Mouse (Mus musculus) gonadal fat pad, adult 2 months (tissue): Measurements from ENCODE around the gene Sh3rf1. TPM values are rescaled to one million over a fixed set of nuclear protein-coding genes. Genes with fewer than 3 reads are reported as not detected.

Source experiments
- DNase-seq: peaks from one replicate; pipeline ENCODE4 v3.0.0-alpha.2; 2012; ENCODE audit warnings: low read depth
- polyA plus RNA-seq: library from polyadenylated mRNA; depleted of rRNA; stranded (reverse); fragments of >200 nt; gene quantifications from 2 replicates; pipeline ENCODE4 v1.2.3, GENCODE M21; 2012

Gene Sh3rf1
- polyA plus RNA-seq, 1 experiment: 12.7 TPM

DNA sequence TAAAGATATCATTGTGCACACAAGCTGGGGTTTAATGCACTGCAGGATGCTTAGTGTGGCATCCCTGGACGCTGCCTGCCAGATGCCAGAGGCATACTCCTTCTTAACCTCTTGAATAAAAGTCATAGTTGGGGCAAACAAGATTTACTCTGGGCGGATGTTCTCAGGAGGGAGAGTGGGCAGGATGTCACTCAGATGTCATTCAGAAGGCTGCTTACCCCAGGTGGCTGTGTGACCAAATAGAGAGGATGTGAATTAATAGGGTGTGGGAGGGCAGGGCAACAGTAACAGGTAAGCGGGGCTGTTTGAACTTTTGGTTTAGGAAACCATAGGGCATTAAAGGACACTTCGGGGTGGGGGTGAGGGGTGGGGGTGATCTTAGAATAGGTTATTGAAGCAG, 37.7 kb downstream of the Sh3rf1 start:
- no peak for DNase-seq

DNA sequence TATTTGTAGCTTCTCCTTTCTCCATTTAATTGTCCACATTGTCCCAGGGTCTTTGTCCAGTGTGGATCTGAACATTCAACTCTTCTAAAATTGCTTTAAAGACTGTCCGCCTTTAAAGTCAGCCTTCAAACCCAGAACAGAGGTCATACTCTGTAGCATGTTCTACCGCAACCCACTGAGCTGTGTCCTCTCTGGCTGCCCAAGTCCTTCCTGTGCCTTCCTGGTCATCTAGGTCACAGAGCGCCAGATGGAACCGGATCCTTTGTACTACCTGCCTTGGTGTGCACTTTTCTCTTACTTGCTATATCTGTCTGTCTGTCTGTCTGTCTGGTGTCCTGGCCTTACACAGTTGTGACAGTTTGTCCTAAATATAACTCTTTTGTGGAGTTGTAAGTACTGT, 40.0 kb downstream of the Sh3rf1 start:
- DNase-seq: no peak

DNA sequence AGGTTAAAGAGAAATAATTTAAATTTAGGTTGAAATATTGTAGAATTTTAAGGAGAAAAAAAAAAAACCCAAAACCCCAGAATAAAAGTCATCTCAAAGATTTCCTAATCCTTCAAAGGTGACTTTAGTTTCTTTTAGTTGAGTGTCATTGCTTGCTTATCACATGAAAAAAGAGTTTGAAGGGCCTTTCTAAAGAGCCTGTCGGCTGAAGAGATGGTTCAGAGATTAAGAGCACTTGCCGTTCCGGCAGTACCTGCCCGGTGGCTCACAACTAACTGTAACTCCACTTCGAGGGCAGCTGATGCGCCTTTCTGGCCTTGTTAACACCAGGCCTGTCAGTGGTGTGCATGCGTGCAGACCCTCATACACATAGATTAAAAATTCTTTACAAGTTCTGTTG, 41.2 kb downstream of the Sh3rf1 start:
- DNase-seq: no peak

DNA sequence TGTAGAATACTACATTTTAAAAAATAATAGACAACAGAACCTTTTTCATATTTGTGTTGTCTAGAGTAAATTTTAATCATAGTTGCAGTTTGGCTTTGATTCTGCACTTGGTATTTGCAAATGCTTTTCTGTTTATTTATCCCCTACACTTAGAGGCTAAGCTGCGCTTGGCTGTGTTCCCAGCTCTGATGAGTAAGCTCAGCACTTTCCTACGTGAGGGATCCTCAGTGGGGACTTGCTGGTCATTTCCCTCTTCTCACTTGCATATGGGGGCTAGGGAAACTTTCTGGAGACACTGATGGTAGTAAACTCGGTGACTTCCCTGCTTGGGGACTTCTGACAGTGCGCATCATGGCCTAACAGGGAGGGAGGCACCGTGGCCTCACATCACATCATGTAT, 41.7 kb downstream of the Sh3rf1 start:
- no peak for DNase-seq

DNA sequence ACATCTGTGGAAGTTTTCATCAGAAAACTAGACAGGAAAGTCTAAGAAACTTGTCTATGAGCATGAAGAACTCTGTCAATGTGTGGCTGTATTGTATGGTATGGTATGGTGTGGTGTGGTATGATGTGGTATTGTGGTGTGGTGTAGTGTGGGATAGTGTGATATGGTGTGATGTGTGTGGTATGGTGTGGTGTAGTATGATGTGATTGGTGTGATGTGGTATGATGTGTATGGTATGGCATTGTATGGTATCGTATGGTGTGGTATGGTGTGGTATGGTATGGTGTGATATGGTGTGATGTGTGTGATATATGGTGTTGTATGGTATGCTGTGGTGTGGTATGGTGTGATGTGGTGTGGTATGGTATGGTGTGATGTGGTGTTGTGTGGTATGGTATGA, 43.4 kb downstream of the Sh3rf1 start:
- no peak for DNase-seq

DNA sequence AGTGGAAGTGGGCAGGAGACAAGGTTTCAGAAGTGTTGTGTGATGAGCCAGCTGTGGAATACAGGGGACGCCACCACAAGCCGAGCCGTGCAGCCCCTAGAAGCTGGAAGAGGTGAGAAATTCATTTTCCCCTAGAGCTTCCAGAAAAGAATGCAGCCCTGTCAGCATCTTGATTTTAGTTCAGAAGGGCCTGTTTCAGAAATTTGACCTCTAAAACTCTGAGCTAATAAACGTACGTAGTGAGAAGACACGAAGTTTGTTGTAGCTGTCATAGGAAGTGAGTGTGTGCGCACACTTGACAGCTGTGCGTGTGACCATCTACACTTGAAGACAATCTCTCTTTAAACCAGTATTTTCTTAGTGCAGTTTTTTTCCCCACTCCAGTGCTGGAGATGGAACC, 44.0 kb downstream of the Sh3rf1 start:
- DNase-seq: no peak

DNA sequence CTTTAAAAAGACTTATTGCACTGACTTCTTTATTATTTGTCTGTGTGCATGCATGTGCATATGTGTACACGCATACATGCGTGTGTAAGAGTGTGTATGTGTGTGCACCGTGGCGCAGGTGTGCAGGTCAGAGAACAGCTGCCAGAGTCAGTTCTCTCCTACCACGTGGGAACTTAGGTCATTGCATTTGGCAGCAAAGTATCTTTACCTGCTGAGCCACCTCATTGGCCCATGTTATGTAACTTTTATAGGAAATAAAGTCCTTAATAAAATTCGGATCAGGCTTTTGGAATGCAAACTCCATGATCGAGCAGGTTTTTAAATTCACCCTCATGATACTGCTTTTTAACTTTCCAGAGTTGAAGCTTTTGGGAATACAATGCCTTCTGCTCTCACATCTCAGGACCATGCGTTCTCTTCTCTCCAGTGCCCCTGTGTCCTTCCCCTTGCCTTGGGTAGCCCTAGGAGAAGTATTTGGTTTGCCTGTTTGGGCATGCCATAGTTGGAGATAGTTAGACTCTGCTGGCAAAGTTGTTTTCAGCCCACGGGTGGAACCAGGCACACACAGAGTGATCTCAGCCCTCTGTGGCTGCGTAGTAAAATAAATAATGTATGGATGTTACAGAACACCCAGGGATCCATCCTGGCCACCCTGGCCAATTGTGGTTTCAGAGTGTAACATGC, 44.7 kb downstream of the Sh3rf1 start:
- peak; percentile 70 for DNase-seq

DNA sequence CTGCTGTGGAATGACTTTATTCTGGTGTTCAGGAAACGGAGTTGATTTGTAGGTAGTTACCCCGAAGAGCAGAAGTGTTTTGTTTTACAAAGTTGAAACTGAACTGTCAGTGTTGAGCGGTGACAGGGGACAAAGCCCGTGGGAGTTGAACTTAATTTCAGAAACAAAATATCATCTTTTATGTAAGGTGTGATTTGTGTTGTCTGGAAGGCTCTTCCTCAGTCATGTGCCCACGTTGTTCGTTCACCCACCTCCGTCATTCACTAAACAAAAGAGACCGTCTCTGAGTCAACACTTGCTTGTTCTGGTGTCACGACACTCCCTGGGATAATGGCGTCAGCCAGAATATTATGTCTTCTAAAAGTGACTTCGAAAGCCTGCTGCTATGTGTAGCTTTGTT, 46.3 kb downstream of the Sh3rf1 start:
- DNase-seq: no peak

DNA sequence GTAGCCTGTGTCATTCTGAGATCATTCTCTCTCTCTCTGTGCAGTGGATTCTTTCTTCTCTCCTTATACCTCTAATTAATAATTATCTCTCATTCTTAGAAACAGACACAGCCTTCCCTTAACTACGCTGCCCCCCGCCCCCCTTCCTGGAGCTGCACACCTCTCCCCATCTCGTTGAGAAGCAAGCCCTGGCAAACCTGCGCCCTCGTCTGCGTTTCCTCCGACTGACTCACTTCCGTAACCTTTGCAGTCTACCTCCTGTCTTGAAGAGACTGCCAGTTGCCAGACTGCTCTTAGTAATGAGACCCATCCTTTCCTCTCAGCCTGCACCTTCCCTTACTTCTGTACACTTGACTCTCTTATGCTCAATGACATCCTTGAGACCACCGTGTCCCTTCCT, 46.9 kb downstream of the Sh3rf1 start:
- no peak for DNase-seq

DNA sequence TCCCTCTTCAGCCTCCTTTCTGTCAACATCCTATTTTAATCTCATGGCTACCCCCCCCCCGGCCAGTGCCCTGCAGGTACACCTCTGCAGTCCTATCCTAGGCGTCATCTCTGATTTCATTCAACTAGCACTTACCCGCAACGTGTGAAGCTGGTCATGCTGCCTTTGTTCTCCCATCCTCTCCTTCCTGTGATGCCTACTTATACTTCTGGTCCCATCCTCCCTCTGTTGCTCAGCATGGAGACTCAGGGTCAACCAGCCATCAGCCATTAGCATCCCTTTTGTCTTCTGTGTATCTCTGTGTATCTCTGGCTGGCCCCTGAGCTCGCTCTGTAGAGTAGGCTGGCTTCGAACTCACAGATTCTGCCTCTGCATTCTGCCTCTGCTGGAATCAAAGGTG, 47.3 kb downstream of the Sh3rf1 start:
- DNase-seq: no peak

DNA sequence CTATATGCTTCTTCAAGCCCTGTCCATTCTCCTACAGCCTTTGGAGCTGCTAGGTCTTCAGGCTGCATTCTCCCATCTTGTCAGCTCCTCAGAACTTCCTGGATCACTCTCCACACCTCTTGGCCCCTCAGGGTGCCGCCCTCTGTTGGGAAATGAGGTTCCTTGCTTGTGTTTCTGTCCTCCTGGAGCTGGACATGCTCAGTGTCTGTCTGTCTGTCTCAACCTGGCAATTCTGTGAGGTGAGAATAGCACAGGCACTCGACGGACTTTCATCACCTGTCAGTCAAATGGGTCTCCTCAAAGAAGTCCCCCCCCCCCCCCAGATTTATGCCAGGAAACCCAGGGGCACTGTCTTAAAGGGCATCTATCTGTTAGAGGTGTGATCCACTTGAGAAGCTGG, 49.2 kb downstream of the Sh3rf1 start:
- DNase-seq: no peak

DNA sequence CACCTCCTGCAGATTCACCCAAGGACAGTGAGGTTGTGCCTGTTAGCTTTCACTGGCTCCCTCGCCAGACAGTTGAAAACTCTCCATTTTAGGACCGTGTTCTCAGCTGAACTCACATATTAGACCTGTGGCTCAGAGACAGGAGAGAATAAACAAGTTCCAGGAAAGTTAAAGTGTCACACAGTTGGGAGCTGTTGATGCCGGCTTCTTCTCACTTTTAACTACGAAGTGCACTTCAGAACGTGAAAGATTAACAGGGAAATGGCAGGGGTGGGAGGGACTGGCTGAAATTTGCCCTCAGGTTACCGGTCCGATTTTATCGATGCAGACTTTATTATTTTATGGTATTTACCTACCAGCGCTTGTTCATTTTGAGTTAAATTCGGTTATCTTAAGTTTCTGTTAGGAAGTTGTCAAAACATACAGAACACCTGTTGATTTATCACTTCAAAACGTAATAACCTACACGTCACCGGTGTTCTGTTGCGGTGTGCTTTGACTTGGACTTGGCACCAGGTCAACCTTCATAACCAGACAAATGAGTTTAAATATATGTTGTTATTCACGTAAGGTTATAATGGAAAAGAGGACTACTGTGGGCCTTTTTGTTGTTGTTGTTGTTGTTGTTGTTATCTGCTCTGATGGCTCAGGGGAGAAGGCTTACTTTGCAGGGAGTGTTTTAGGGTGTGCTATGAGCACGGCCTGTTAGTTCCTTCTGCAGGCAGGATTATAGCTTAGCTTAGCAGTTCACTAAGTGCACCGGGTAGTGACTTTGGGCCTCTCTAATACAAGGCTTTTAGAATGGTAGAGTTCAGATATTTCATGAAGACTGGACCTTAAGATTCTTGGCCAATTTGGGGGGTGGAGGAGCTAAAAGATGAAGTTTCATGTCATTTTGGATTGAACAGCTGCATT, 49.9 kb downstream of the Sh3rf1 start:
- no peak for DNase-seq

DNA sequence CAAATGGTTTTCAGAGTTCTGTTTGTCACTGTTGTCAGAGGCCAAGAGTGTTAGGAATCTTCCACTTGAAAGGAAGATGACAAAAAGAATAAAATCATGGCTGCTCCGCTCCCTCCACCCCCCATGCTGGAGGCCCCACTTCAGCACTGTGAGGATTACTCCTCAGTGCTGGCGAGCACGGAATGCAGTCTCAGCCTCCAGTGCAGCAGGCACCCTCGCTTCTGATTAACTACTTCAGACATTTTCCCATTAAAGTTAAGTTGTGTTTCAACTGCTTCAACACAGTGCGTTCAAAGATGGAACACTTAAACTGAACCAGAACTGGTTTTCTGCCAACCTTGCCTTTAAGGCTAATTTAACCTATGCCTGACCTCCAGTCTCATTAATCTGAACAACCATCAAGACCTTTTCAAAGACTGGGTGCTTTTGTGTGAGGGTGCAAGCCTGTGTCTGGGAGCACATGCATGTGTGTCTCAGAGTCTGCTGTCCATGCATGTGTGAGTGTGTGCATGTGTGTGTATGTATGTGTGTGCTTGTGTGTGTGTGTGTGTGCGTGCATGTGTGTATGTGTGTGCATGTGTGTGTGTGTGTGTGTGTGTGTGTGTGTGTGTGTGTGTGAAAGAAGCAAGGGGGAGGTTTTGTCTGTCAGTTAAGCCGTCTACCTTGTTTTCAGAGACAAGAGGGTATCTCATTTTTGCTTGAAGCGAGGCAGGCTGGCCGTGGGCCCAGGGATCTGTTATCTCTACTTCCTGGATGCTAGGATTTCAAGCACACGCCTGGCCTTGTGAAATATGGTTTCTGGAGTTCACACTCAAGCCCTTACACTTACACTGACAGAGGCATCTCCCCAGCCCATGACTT, 51.2 kb downstream of the Sh3rf1 start:
- DNase-seq: no peak

DNA sequence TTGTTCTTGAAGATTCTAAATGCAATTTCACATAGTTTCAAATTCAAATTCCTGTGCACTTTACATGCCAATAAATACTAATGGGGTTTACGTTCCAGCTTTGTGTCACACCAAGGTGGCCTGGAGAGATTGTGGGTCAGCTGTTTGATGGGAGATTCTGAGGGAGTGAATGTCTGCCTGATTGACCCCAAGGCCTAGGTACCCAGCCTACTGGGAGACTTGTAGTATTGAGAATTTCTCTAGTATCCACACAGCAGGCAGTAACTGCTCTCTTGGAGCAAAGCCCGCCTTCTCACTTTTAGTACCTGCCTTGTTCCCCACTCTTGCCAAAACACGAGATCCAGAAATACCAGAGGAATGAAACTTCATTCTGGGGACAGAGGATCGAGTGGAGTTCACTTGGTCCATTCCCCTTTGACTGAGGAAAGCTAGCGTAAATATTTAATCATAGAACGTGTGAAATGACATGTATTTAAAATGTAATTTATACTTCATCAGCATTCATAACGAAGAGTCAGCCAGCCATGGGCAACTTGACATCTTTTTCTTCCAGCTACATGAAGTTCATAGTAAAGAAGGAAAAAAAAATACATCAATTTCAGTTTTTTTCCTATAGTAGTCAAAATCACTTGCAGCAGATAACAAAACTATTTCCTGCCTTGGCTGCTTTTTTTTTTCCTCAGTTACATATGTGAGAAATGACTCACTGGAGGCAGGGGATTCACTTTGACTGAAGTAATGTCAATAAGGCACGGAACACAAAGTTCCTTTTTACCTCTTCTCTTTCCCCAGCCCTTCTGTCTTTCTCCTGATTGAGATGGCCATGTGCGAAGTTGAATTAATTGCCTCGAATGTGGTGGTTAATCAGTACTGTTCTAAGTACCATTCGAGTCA, 52.0 kb downstream of the Sh3rf1 start:
- DNase-seq: no peak

DNA sequence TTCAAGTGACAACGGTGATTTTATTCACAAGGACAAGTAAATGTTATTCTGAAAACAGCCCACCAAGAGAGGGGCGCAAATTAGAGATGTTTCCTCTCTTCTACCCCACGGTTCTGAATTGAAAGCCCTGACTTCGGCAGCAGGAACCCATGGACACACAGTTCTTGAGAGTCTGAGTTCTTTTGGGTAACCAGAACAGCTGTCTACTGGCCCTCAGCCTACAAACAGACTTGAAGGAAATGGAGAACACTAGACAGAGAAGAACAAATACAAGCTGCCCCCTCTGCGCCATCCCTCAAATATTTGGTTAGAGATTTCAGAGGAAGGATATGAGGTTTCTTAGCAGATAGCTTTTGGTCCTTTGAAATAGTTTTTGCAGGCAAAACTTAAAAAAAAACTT, 52.7 kb downstream of the Sh3rf1 start:
- DNase-seq: no peak

DNA sequence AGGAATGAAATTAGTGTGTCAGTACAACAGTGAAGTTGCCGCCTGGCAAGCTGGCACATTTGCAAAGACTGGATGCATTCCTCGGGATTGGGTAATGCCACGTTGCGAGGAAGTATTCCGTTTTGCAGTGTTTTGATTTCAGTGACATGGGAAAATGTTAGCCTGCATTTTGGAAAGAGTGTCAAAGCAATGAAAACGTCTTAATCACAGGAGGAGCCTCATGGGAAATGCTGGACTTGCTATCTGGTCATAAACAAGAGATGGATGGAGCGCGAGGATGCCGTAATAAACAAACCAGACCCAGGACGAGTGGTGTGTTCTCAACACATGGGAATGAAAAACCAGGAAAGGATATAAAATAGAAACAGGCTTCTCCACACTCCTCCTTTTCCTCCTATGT, 55.4 kb downstream of the Sh3rf1 start:
- DNase-seq: no peak

DNA sequence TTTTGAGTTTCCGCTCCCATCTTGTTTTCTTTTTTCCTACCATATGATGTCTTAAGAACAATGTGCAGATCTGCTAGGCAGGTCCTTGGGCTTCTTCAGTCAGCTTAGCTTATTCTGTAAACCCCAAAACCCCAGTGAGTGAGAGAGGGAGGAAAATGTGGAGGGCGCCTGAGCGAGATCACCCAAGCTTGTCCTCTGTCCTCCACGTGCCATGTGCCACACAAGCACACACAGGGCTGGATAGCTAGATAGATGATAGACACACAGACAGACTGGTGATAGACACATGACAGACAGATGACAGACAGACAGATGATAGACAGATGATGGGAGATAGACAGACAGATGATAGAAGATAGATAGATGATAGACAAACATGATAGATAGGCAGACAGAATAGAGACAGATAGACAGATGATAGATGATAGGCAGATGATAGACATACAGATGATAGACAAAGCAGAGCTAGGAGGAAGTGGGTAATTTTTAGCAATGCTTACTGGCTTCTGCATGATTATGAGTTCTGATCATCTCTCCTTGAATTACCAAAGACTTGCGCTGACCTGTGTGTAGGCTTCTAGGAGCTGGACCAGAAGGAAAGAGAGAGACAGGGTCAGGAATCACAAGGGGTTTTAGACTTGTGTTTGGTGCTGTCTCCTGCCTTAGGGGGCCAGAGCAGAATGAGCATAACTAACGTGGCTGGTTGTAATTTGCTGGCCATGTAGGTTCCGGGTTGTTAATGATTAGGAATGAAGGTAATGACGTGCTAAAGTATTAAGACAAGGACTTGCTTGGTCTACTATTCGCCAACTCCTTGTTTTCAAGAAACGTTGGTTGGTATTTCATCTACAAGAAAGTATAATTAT, 58.9 kb downstream of the Sh3rf1 start:
- DNase-seq: no peak

DNA sequence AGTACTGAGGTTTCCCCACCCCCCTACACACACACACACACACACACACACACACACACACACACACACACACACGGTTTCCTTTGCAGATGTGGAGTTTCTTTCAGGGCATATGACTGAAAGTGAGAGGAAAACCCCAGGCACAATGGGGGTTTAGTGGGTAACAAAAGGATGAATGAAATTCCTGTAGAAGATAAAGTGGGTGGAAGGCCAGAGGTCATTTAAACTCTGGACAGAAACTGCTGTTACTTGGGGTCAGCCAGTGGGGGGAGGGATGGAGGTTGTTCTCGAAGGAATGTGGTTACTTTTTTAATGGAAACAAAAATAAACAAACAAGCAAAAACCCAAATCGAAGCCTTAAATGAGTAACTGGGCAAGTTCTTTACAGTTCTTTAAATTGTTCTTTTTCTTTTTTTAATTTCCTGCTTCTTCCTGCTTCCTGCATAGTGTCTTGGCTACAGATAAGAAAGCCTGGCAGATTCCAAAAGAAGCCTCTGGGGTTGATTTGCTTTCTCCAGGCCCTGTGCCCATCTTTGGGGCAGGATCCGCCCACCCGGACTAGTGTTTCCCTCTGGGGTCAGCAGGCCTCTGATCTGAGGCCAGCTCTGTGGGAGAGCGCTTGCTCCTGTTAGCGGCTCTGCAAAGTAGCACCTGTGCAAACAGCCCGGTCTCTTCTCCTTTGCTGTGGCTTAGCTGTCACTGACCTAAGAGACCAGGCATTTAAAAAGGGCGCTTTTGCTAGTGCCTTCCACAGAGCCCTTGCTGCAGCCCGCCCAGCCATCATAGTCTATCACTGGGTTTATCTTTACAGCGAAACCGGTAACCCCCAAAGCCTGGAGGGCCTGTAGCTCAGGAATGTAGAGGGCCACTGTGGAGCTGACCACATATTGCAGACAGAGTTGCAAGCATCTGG, 59.8 kb downstream of the Sh3rf1 start:
- DNase-seq: no peak

DNA sequence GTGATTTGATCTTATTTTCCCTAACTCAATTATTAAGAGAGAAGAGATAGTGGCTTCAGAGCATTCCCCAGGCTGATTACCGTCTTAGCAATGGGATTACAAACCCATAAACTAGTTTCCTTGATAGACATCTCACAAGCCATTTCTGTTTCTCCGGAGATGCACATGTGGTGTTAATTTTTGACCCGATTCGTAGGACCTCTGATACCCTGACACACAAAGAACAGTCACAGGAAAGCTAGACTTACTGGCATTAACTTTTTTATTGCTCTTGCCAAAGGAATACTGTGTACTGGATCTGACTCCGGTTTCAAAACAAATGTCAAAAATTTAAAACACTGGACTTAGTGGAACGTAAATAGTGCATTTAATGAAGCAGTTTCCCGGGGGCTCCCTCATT, 62.2 kb downstream of the Sh3rf1 start:
- no peak for DNase-seq
